In genomic region chr16:30056906-30057305, GRCm38 (mm10) we compare ENCODE assay signal across 8 mouse cellular contexts. TPM values are rescaled to one million over a fixed set of nuclear protein-coding genes. Genes with fewer than 3 reads are reported as not detected.
DNase-seq lines count a peak whose midpoint lies in the region; ATAC-seq and TF ChIP-seq lines count a peak whose summit lies in the region.

No protein-coding gene starts in this region.

- peak; percentile 46 for DNase-seq in hindbrain, embryonic 14.5 days (ENCODE audit: low spot score)
- DNase-seq in hindbrain, embryonic 10.5 days (ENCODE audit: low spot score) = no peak
- DNase-seq in brain, embryonic 14.5 days (ENCODE audit: low read depth) = peak; percentile 87
- DNase-seq in right cerebral cortex, adult 2 months (ENCODE audit: low spot score in 2 of 2) = no peak

- H3K36me3 ChIP-seq in hindbrain, embryonic 14.5 days (replicated peaks; ENCODE audit: control insufficient read depth, insufficient read depth) = no peaks in the 10 kb centered on the region
- H3K36me3 ChIP-seq in hindbrain, embryonic 10.5 days = no peaks in the 10 kb centered on the region
- no peaks in the 10 kb centered on the region for H3K36me3 ChIP-seq in heart, embryonic 14.5 days (ENCODE audit: control insufficient read depth, insufficient read depth, low read length)
- no peaks in the 10 kb centered on the region for H3K36me3 ChIP-seq in lung, embryonic 16.5 days (ENCODE audit: control insufficient read depth, insufficient read depth, low read length)

- H3K9me3 ChIP-seq in hindbrain, embryonic 14.5 days (ENCODE audit: control insufficient read depth, low read length) = no peaks in the 10 kb centered on the region
- no peaks in the 10 kb centered on the region for H3K9me3 ChIP-seq in hindbrain, embryonic 10.5 days
- no peaks in the 10 kb centered on the region for H3K9me3 ChIP-seq in heart, embryonic 14.5 days (ENCODE audit: control insufficient read depth, low read length)
- H3K9me3 ChIP-seq in lung, embryonic 16.5 days (ENCODE audit: control insufficient read depth, low read length) = no peaks in the 10 kb centered on the region

- H3K4me3 ChIP-seq in hindbrain, embryonic 14.5 days (replicated peaks; ENCODE audit: low read length) = no peak overlapping the region
- H3K4me3 ChIP-seq in hindbrain, embryonic 10.5 days = no peak overlapping the region
- no peak overlapping the region for H3K4me3 ChIP-seq in heart, embryonic 14.5 days (ENCODE audit: control insufficient read depth in 1 of 2, insufficient read depth in 1 of 2, low read depth in 1 of 2, low read length in 2 of 2)
- no peak overlapping the region for H3K4me3 ChIP-seq in lung, embryonic 16.5 days (ENCODE audit: low read length)

- H3K27me3 ChIP-seq in hindbrain, embryonic 14.5 days (ENCODE audit: control insufficient read depth, insufficient read depth, low read length) = peaks cover 58% of the 10 kb centered on the region
- H3K27me3 ChIP-seq in hindbrain, embryonic 10.5 days (ENCODE audit: insufficient read depth, poor library complexity, severe bottlenecking) = peaks cover 94% of the 10 kb centered on the region
- H3K27me3 ChIP-seq in heart, embryonic 14.5 days (ENCODE audit: control insufficient read depth, insufficient read depth, low read length) = peaks cover 4% of the 10 kb centered on the region; the same call in 1 of the 2 replicates
- no peaks in the 10 kb centered on the region for H3K27me3 ChIP-seq in lung, embryonic 16.5 days (ENCODE audit: control insufficient read depth, insufficient read depth, low read depth, low read length)

- H3K4me1 ChIP-seq in hindbrain, embryonic 14.5 days (replicated peaks; ENCODE audit: control insufficient read depth, insufficient read depth, low read length) = peaks cover 8% of the 10 kb centered on the region; the same call in 1 of the 2 replicates
- H3K4me1 ChIP-seq in hindbrain, embryonic 10.5 days (replicated peaks) = peaks cover 38% of the 10 kb centered on the region
- H3K4me1 ChIP-seq in heart, embryonic 14.5 days (ENCODE audit: control insufficient read depth in 2 of 2, insufficient read depth in 2 of 2, low read length in 2 of 2) = peaks cover 38 to 55% of the 10 kb centered on the region in 2 experiments
- H3K4me1 ChIP-seq in lung, embryonic 16.5 days (replicated peaks; ENCODE audit: control insufficient read depth, insufficient read depth, low read length) = peaks cover 62% of the 10 kb centered on the region

- peak; percentile 54; the same call in 1 of the 2 replicates for ATAC-seq in hindbrain, embryonic 14.5 days (ENCODE audit: low FRiP score)
- peak; percentile 42; the same call in 1 of the 2 replicates for ATAC-seq in heart, embryonic 14.5 days (ENCODE audit: insufficient number of reproducible peaks, insufficient read depth, low FRiP score, low read depth)
- ATAC-seq in lung, embryonic 16.5 days (ENCODE audit: low read depth) = peak; percentile 35
- no peak for ATAC-seq in frontal cortex, adult (ENCODE audit: low TSS enrichment)
- ATAC-seq in activated CD4-positive, CD25-positive, alpha-beta regulatory T cell, adult 4 months = no peak

- H3K4me2 ChIP-seq in hindbrain, embryonic 14.5 days (replicated peaks) = no peak overlapping the region
- no peak overlapping the region for H3K4me2 ChIP-seq in heart, embryonic 14.5 days (ENCODE audit: low read length)
- H3K4me2 ChIP-seq in lung, embryonic 16.5 days (ENCODE audit: low read depth, low read length) = no peak overlapping the region

- no peak overlapping the region for H3K9ac ChIP-seq in hindbrain, embryonic 14.5 days
- H3K9ac ChIP-seq in heart, embryonic 14.5 days (ENCODE audit: low read length) = no peak overlapping the region
- H3K9ac ChIP-seq in lung, embryonic 16.5 days (ENCODE audit: low read length) = no peak overlapping the region

- WGBS in hindbrain, embryonic 14.5 days = 68% methylated on average over 2 of the region's 2 CpGs
- WGBS in hindbrain, embryonic 10.5 days = 86% methylated on average over 2 of the region's 2 CpGs
- 60% methylated on average over 2 of the region's 2 CpGs for WGBS in heart, embryonic 14.5 days
- 59% methylated on average over 2 of the region's 2 CpGs for WGBS in lung, embryonic 16.5 days

- H3K27ac ChIP-seq in hindbrain, embryonic 14.5 days = no peak overlapping the region
- no peak overlapping the region for H3K27ac ChIP-seq in hindbrain, embryonic 10.5 days
- H3K27ac ChIP-seq in heart, embryonic 14.5 days (replicated peaks in 1 of 2; ENCODE audit: control insufficient read depth in 1 of 2, insufficient read depth in 1 of 2, low read depth in 2 of 2, low read length in 2 of 2) = peak overlapping the region; percentile 45 to 64
- H3K27ac ChIP-seq in lung, embryonic 16.5 days (ENCODE audit: low read length) = peak overlapping the region; percentile 76

- TF ChIP-seq POLR2A in brain, embryonic 14.5 days (IDR thresholded peaks at IDR 0.05; ENCODE audit: borderline replicate concordance, extremely low read depth, insufficient read depth, insufficient read length, poor library complexity, severe bottlenecking) = no peak

- no peak for TF ChIP-seq CTCF in brain, embryonic 14.5 days (IDR thresholded peaks at IDR 0.05; ENCODE audit: borderline replicate concordance, extremely low read depth, insufficient read depth, insufficient read length)

RNA-seq across cellular contexts. Expression of gene Hes1, which starts 7.3 kb away (rescaled TPM):
- polyA plus RNA-seq in hindbrain, embryonic 14.5 days (2014; fragmentation: Nextera tagmentation; extraction: Ambion mirVana) = 14.0 and 18.0 TPM in 2 replicates
- polyA plus RNA-seq in hindbrain, embryonic 10.5 days (2016; fragmentation: Nextera tagmentation; extraction: Ambion mirVana) = 31.2 and 31.9 TPM in 2 replicates
- polyA plus RNA-seq in brain, embryonic 14.5 days (2012; rRNA removed) = 44.6 and 58.9 TPM in 2 replicates
- 23.1 and 25.4 TPM in 2 replicates for polyA plus RNA-seq in heart, embryonic 14.5 days (2014; fragmentation: Nextera tagmentation; extraction: Ambion mirVana)
- 37.1 and 40.7 TPM in 2 replicates for polyA plus RNA-seq in lung, embryonic 16.5 days (2015; fragmentation: Nextera tagmentation; extraction: Ambion mirVana)
- not detected for polyA plus RNA-seq in activated CD4-positive, CD25-positive, alpha-beta regulatory T cell, adult 4 months (2017; shearing (Covaris generic))

Comparison
In these comparisons a context has a peak if more than half of its experiments do, and no peak if none do; other contexts are left out.
1. DNase-seq: peak in hindbrain, embryonic 14.5 days (single experiment) and brain, embryonic 14.5 days (single experiment); none in hindbrain, embryonic 10.5 days (single experiment) and right cerebral cortex, adult 2 months (0 of 2).
2. ATAC-seq: peak in hindbrain, embryonic 14.5 days (single experiment), heart, embryonic 14.5 days (single experiment) and lung, embryonic 16.5 days (single experiment); none in frontal cortex, adult (single experiment) and activated CD4-positive, CD25-positive, alpha-beta regulatory T cell, adult 4 months (single experiment).
3. H3K27ac ChIP-seq: peak in heart, embryonic 14.5 days (2 of 2) and lung, embryonic 16.5 days (single experiment); none in hindbrain, embryonic 14.5 days (single experiment) and hindbrain, embryonic 10.5 days (single experiment).
4. RNA of gene Hes1, which starts 7.3 kb away (polyA plus RNA-seq): 44.6 to 58.9 TPM in brain, embryonic 14.5 days, 37.1 to 40.7 TPM in lung, embryonic 16.5 days, 31.2 to 31.9 TPM in hindbrain, embryonic 10.5 days, 23.1 to 25.4 TPM in heart, embryonic 14.5 days and 14.0 to 18.0 TPM in hindbrain, embryonic 14.5 days; not detected in activated CD4-positive, CD25-positive, alpha-beta regulatory T cell, adult 4 months; every median in the first group is over 10 times any median in the second.